Mouse (Mus musculus) heart, adult 9 months (tissue): Measurements from ENCODE around the gene Sept14.
"Not testable (repeated sequence)": the region's sequence is repeated elsewhere in the genome, so short reads cannot be mapped to it uniquely, and the experiment has no call there.

ENCODE experiments used
- DNase-seq, 2 experiments: peaks; one replicate each; pipeline ENCODE4 v3.0.0; 2022; ENCODE audit warnings: low spot score in 2 of 2

The Sept14 gene

DNA sequence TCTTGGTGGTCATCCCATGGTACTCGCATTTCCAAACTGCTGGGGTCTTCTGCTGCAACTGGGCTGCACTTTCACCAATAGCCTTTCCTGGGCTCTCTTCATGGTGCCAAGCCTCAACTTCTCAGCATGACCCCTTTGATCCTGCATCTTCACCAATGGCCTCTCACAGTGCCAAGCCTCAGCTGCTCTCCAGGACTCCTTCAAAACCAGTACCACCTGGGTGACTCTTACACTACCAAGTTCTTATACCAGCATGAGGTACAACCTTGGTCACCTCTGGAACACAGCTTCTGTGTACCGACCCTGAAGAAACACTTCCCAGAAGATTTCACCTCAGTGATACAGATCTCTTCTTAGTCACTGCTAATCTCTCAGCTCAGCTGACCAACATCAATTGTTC, at the start of gene Sept14:
TSS of gene Sept14 (minus strand) at position 101 of the 400 bp plus-strand sequence.
- no peak for DNase-seq

DNA sequence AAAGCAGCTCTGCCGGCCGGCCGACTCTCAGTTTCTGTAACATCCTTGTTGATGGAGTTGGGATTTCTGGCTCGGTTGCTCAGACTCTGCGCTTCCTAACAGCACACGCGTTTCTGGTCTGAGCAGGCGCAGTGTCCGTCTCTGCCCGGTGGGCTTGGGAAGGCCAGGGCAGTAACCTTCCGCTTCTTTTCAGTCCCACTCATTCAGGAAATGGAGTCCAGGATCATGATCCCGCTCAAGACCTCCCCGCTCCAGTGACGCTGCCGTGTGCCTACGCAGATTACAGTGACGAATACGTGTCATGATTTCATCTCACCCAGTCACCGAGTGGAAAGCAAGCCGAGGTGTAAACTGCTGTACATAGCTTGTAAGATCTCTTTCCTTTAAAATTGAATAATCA, 48.6 kb upstream of the Sept14 start:
- DNase-seq = no peak

DNA sequence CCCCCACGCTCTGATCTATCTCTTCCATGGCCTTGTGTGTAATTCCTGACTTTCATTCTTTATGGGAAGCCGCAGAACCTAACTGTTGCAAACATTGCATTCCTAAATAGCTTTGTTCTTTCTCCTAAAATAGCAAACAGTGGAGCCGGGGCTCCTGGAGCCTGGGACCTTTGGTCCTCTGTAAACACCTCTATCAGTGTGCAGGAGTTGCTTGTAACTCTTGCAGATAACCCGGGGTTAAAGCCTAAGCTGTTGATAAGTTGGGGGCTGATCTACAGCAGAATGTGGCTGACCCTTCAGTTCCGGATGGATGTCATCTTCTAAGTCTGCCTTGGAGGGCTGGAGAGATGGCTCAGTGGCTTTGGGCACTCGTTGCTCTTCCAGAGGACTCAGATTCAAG, 35.7 kb upstream of the Sept14 start:
- no peak for DNase-seq

DNA sequence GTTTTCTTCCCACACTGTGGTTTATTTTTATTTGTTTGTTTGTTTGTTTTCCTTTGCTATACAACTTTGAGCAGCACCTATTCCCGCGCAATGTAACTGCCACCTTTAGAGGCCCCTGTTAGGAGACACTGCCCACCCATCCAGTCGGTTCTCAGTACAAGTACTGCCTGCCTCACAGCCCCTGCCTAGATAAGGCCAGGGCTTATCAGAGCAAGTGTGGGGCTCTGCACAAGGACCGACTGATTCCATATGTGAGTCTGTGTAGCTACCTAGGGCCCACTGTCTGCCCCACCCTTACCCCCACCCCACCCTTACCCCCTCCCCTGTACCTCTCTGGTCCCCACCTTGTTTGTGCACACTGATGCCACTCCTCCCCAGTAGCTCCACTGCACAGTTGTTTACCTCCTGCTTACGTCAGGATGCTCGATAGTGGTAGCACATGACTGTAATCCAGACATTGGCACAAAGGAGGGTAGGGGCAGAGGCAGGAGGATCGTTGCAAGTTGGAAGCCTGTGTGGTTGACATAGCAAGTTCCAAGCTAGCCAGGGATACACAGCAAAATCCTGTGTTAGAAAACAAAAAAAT, 34.7 kb upstream of the Sept14 start:
- DNase-seq = no peak

DNA sequence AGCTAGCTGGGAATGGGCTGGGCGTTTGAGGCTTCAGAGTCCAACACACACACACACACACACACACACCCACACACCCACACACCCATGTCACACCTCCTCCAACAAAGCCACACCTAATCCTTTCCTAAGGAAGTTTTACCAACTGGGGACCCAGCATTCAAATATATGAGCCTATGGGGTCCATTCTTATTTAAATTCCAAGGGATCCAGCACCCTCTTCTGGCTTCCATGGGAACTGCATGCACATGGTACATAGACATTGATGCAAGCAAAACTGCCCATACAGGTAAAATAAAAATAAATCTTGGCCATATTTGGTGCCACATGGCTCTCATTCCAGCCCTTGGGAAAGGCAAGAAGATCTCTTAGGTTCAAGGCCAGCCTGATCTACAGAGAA, 32.7 kb upstream of the Sept14 start:
- no peak for DNase-seq

DNA sequence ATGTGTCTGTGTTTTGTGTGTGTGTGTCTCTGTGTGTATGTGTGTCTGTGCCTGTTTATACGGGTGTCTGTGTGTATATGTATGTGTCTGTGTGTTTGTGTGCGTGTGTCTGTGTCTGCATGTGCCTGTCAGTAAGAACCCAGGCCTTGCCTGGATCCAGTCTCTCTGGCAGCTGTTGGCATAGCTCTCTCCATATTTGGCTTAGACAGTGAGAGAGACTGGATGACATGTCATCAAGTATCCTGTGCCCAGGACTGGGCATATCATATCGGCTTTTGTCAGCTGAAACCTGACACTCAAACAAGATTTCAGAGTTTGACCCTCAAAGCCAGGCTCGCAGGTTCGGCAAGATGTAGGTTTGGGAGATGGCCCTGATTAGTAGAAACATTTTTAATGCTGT, 22.7 kb upstream of the Sept14 start:
- peak; percentile 66 to 74 for DNase-seq

DNA sequence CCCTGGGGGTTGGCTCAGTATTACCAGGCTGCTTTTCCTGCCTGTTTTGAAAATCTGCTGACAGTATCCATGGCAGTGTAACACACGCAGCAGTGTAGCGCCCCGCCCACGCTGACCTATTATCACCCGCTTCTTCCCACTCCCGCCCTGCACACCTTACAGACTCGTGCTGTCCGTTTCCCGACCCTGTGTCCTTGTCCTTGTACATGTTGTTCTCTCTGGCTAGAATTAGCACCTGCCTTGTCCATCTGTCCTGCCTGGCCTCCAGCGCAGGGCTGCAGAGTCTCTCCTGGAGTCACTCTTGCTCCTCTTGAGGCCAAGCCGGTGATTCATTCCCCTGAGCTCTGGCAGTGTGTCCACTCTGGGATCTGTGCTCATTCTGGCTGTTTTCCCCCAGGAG, 22.0 kb upstream of the Sept14 start:
- peak; percentile 77 to 79 for DNase-seq

DNA sequence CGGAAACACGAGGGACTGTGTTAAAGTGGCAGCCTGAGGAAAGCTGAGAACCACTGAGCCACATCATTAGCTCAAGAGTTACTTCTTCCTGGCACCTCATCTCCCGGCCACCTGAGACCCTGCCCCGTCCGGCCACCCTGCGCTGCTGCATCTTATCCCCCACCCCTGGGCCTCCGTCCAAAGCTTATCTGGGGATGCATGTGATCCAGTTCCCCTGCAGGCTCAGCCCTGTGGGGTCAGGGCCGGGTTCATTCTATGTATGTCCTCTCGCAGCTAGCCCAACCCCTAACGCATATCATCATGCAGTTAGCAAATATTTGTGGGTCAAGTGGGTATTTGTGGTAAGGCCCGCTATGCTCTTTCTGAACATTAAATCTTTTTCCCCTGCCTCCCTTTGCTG, 21.0 kb upstream of the Sept14 start:
- peak; percentile 16 to 49 for DNase-seq

DNA sequence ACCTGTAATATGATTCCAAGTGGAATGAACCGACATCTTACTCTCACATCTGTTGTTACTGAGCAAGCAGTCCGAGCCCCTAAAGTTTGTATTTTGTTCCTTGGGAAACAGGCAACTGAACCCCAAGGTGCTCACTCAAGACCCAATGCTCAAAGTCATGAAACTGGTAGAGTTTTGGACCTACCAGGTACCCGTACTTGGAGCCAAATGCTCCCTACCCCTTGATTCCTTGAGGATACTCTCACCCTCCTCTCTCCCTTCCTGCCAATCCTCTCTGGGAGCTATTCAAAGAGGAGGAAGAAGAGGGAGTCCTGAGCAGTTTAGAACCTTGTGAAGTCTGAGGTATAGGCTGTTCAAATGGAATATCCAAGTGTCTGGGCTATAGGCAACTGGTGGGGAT, 18.5 kb upstream of the Sept14 start:
- DNase-seq = no peak

DNA sequence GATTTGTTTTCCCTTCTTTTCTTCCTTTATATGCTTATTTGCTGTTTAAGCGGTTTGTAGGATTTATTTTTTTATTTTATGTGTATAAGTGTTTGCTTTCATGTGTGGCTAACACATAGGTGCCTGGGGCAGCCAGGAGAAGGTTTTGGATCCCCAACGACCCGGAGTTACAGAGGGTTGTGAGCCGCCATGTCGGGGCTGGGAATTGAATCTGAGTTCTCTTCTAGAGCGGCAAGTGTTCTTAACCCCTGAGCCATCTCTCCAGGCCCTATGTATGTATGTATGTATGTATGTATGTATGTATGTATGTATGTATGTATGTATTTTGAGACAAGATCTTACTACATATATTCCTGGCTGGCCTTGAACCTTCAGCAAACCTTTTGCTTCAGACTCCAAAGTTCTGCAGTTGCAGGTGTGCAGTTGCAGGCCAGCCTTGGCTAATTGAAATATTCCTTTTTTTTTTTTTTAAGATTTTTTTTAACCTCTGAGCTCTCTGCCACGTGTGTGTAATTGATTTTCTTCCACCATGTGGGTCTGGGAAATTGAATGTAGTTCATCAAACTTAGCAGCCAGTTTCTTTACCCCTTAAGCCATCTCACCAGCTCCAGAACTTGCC, 17.6 kb upstream of the Sept14 start:
- DNase-seq = peak in 1 of 2 experiments; percentile 22

DNA sequence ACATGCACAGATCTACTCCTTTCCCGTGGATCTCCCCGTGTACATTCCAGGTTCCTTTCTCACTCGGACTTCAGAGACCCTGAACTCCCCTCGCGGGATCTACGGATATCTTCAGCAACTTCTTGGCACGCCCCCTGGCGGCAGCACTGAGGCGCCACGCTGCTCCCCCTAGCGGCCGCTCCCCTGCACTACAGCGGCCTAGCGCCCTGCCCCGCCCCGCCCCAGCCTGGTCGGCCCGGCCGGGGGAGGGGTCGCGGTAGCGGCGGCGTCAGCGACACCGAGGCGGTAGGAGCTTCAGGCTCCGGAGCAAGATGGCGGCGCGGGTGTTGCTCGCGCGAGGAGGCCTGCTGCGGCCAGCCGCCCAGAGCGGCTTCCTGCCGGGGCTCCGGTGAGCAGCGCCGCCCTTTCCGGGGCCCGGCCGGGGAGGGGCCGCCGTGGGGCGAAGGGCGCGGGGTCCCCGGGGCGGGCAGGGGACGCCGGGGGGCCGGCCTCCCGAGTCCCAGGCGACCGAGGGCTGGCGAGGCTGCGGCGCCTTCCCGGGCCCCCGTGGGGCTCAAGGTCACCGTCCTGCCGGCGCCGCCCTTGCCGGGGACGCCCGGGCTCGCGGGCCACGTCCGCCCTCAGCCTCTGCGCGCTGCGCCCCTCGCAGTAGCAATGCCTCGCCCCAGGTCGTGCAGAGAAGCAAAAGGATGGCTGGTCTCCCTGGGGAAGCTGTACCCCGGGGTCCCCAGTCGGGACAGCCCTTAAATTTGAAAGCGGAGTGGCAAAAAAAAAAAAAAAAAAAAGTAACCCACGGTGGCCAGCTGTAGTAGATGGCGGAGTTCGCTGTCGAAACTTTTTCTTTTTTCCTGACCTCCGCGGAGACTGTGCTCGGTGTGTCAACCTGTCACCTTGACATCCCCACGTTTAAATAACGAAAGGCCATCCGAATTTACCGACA, 16.8 kb upstream of the Sept14 start, which contains the start of gene Nipsnap2:
TSS of gene Nipsnap2 (plus strand) at position 230 of the 940 bp plus-strand sequence.
- peak; percentile 93 for DNase-seq

DNA sequence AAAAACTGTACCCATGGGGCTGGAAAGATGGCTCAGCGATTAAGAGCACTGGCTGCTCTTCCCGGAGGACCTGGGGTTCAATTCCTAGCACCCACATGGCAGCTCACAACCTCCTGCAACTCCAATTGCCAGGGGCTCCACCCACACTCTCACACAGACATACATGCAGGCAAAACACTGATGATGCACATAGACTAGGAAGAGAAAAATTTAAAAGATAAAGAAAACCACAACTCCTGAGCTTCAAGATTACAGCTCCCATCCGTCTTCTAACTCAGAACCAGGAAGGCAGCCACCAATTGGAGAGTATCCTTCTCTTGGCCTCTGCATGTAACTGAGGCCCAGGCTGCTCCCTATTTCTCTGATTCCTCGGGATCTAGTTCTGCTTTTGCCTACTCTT, 16.0 kb upstream of the Sept14 start:
- DNase-seq = no peak

DNA sequence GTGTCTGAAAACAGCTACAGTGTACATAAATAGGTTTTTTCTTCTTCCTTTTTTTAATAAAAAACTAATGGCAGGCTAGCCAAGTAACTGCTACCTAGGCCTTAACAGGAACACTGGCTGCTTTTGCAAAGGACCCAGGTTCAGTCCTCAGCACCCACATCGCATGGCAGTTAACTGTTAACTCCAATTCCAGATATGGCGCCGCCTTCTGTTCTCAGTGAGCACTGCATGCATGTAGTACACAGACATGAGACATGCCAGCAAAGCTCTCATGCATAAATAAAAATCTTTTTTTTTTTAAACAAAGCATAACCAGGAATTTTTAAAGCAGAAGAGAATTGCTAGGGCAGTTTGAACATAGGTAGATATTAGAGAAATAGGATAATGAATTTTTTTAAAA, 11.9 kb upstream of the Sept14 start:
- DNase-seq = no peak

DNA sequence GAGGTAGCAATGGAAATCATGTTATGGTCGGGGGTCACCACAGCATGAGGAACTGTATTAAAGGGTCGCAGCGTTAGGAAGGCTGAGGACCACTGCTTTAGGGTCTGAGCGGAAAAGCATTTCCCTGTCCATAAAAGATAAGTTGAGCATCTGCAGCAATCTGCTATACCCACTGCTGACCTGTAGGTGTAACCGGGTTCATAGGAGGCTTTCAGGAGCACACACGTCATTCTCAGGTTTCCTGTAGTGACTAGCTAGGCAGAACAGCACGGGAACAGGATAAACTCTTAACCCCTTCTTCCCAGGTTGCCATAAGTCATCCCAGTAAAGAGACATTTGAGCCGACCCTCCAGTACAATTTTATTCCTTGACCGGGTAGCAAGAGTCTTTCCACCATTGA, 8.7 kb upstream of the Sept14 start:
- no peak for DNase-seq

DNA sequence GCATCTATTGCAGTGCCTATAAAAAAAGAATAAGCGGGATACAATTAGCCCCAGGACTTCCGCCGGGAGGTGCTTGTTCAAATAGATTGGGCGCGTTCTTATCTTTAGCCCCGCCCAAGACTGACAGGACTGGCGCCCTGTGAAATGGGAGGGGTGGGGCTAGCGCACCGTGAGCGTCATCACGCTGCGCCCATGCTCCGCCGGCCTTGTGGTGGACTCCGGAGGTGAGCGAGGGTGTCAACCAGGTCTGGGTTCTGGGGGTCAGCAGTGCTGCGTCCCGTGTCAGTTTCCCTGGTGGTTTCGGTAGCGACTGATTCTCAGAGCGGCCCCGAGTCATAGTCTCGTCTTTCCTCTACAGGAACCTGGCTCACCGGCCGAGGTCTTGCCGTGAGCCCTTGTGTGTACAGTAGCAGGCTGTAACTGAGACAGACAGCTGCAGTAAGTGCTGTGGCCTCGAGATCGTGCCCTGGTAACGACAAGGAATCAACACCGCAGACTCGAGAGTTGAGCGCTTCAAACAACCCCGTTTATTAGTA, 7.1 kb upstream of the Sept14 start, which contains the start of gene Mrps17:
TSS of gene Mrps17 (plus strand) at position 172 of the 536 bp plus-strand sequence.
- DNase-seq = peak; percentile 94

DNA sequence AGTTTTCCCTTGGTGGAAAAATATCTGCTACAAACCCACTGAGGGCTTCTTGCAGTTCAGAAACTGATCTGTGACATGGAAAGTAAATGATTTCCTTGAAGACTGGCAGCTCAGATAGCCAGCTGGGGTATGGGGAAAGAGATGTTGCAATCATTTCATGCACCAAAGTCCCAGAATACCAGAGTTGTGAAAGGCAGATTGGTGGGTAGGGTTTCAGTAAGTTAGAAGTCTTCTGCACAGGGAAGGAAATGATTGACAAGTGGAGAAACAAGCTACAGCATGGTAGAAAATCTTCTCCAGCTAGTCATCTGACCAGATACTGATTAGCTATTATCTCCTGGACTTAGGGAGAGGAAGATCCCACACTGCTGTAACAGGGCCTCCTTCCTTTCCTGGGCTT, 4.9 kb downstream of the Sept14 start:
- no peak for DNase-seq

DNA sequence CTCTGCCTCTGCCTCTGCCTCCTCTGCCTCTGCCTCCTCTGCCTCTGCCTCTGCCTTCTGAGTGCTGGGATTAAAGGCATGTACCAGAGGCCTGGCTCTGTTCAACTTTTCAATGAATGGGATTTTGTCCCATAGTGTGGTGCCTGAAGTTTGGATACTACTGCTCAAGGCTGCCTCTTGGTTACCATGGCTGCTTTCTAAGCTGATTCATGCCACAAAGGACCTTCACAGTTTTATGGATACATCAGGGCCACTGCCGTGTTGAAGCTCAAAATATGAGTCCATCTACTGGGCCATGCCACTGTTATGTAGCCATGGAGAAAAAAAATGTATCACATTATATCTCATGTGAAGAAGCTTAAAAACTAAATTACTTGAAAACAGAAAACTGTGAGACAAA, 6.6 kb downstream of the Sept14 start:
- DNase-seq = no peak

DNA sequence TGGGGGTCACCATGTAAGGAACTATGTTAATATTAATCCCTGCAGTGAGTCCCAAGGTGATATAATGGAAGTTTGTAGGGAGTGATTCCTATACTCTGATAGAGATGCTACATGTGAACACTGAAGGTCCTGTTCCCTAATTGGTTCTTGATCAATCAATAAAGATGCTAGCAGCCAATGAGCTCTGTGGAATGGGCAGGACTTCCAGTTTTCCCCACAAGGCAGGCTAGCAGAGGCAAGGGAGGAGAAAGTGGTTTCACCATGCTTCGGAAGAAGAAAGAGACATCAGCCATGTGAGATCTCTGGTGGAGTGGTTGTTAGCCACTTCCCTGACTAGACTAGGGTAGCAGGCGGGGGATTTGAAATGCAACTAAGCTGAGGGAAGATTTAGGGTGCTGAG, 7.8 kb downstream of the Sept14 start:
- DNase-seq = no peak

DNA sequence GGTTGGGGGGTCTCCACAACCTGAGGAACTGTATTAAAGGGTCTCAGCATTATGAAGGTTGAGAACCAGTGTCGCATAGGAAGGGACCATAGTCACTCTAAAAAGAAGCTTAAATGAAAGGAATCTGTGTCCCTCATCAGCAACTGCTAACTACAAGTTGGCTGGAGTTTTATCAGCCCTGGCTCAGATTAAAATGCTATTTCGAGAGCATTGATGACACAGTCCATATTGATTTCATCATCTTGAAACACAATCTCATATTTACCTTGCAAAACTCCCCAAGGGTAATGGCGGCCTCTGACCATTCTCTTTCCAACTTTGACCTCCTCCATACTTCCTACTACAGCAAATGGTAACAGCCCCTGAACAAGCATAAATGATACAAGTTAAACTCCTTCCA, 17.8 kb downstream of the Sept14 start:
- no peak for DNase-seq

DNA sequence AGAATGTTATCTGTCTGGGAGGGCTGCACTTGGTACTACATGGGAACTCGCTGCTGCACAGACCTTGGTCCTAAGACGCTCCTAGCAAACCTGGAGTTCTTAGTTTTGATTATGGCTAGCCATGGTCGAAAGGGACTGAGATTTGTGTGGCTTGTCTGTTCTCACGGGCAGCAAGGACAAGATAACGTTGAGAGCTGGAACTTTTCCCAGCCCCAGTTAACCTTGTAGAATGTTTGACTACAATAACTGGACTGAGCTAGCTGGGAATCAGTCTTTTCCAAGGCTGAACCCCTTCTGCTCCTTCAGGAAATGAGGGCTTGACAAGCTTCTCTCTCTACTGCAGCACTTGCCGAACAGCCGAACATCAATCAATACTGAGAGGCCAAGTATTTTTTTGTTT, 20.7 kb downstream of the Sept14 start:
- DNase-seq = no peak

DNA sequence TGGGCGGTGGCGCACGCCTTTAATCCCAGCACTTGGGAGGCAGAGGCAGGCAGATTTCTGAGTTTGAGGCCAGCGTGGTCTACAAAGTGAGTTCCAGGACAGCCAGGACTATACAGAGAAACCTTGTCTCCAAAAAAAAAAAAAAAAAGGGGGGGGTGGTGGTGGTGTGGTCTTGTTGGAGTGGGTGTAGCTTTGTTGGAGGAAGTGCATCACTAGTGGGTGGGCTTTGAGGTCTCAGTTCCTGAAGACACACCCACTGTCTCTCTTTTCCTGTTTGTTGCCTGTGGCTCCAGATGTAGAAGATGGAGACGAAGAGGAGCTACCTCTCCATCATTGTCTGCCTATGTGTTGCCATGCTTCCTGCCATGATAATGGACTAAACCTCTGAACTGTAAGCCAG, 23.2 kb downstream of the Sept14 start:
- DNase-seq = not testable (repeated sequence)

DNA sequence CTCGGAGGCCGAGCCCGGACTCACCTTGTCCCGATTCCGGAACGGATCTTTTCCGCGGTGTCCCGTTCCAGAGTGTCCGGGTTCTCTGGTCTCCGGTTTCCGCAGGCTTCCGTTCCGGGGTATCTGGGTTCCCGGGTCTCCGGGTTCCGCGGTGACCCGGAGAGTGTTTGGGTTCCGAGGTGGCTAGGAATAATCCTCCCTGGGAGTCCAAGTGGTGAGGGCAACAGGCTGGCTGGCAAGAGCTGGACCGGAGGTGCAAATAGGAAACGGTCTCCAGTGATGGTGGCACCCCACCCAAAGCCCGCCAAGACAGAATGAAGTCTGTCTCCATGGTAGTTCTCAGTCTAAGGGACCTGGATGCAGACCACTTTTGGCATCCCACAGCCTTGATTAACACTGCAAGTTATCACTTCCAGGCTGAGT, 38.3 kb downstream of the Sept14 start, which contains the start of gene Zfp11:
TSS of gene Zfp11 (minus strand) at position 64 of the 423 bp plus-strand sequence.
- peak; percentile 71 to 74 for DNase-seq
